Mouse (Mus musculus) CH12.LX (cell line): ENCODE measurements around the gene Gltpd2. TPM values are rescaled to one million over a fixed set of nuclear protein-coding genes. Genes with fewer than 3 reads are reported as not detected.

Experiments
- DNase-seq: peaks from one replicate; pipeline ENCODE4 v3.0.0-alpha.2; 2013; ENCODE audit errors: extremely low read depth
- H3K27ac ChIP-seq: 2 replicates; pipeline ENCODE4 v1.5.1; 2012; ENCODE audit warnings: low read depth, mild to moderate bottlenecking, control low read depth, moderate library complexity; ENCODE audit not compliant: insufficient read depth
- H3K27me3 ChIP-seq: replicated peaks from 2 replicates; pipeline ENCODE3; 2012; ENCODE audit warnings: inconsistent platforms
- H3K36me3 ChIP-seq, 2 experiments: replicated peaks in 1 of 2; 2 replicates each; pipeline versions ENCODE3 to v1.6.1; 2012; ENCODE audit warnings: inconsistent platforms in 1 of 2, low read length in 1 of 2, mild to moderate bottlenecking in 1 of 2, mixed read lengths in 1 of 2, moderate library complexity in 1 of 2; ENCODE audit not compliant: control insufficient read depth in 1 of 2, insufficient read depth in 1 of 2
- H3K4me1 ChIP-seq, 2 experiments: 2 replicates each; pipeline ENCODE4 v1.6.1; 2012; ENCODE audit warnings: inconsistent platforms in 1 of 2, moderate library complexity in 1 of 2; ENCODE audit not compliant: insufficient read depth in 2 of 2, control insufficient read depth in 1 of 2
- H3K4me2 ChIP-seq: 2 replicates; pipeline ENCODE4 v1.6.1; 2012; ENCODE audit warnings: low read depth, mild to moderate bottlenecking, control low read depth; ENCODE audit not compliant: poor library complexity, insufficient read depth, severe bottlenecking
- H3K4me3 ChIP-seq, 3 experiments: fragments of 150-350 bp in 1 of 3; sonication (generic) in 1 of 3; replicated peaks in 1 of 3; 2 replicates each; pipeline versions ENCODE3 to v1.5.1; 2011 to 2012; ENCODE audit warnings: low read depth in 2 of 3, low read length in 2 of 3, mild to moderate bottlenecking in 2 of 3, moderate library complexity in 2 of 3, control low read depth in 1 of 3, improper control_type of control experiment in 1 of 3, inconsistent platforms in 1 of 3, mixed read lengths in 1 of 3; ENCODE audit not compliant: poor library complexity in 1 of 3
- H3K79me2 ChIP-seq: replicated peaks from 2 replicates; pipeline ENCODE4 v1.6.1; 2012; ENCODE audit warnings: mild to moderate bottlenecking, moderate library complexity; ENCODE audit not compliant: control insufficient read depth, poor library complexity, insufficient read depth, severe bottlenecking; ENCODE audit errors: extremely low read depth
- H3K9ac ChIP-seq: 2 replicates; pipeline ENCODE4 v1.6.1; 2012; ENCODE audit warnings: low read depth, mild to moderate bottlenecking, control low read depth, moderate library complexity; ENCODE audit not compliant: insufficient read depth
- H3K9me3 ChIP-seq: replicated peaks from 2 replicates; pipeline ENCODE3; 2012; ENCODE audit warnings: low read length, inconsistent platforms, mixed read lengths
- BHLHE40 ChIP-seq: IDR thresholded peaks from 2 replicates; pipeline ENCODE4 v1.6.1; 2011; ENCODE audit warnings: mild to moderate bottlenecking, low read depth, low read length, improper control_type of control experiment
- CHD1 ChIP-seq: IDR thresholded peaks from 2 replicates; pipeline ENCODE4 v1.6.1; 2012; ENCODE audit warnings: low read depth, low read length, improper control_type of control experiment, inconsistent platforms
- CHD2 ChIP-seq: IDR thresholded peaks from 2 replicates; pipeline ENCODE4 v1.6.1; 2011; ENCODE audit warnings: low read length, improper control_type of control experiment
- CTCF ChIP-seq, 2 experiments: IDR thresholded peaks in 1 of 2; conservative IDR thresholded peaks in 1 of 2; 2 replicates each; pipeline ENCODE4 v1.5.1; 2011 to 2012; ENCODE audit warnings: low read depth in 2 of 2, low read length in 2 of 2, improper control_type of control experiment in 1 of 2, inconsistent platforms in 1 of 2, mild to moderate bottlenecking in 1 of 2, moderate library complexity in 1 of 2
- E2F4 ChIP-seq: IDR thresholded peaks from 2 replicates; pipeline ENCODE4 v1.6.1; 2011; ENCODE audit warnings: low read depth, low read length, improper control_type of control experiment; ENCODE audit not compliant: insufficient replicate concordance
- ELF1 ChIP-seq: IDR thresholded peaks from 2 replicates; pipeline ENCODE4 v1.6.1; 2014; ENCODE audit warnings: low read depth, mild to moderate bottlenecking, inconsistent platforms, low read length, improper control_type of control experiment
- ETS1 ChIP-seq: conservative IDR thresholded peaks from 2 replicates; pipeline ENCODE4 v1.6.1; 2012; ENCODE audit warnings: low read depth, mild to moderate bottlenecking, inconsistent platforms, low read length, improper control_type of control experiment, moderate library complexity
- GABPA ChIP-seq: IDR thresholded peaks from 2 replicates; pipeline ENCODE4 v1.6.1; 2012; ENCODE audit warnings: low read depth, low read length, improper control_type of control experiment, inconsistent platforms; ENCODE audit not compliant: insufficient replicate concordance
- JUN ChIP-seq: IDR thresholded peaks from 2 replicates; pipeline ENCODE4 v1.6.1; 2011; ENCODE audit warnings: low read depth, mild to moderate bottlenecking, low read length, improper control_type of control experiment, moderate library complexity; ENCODE audit not compliant: insufficient read depth
- JUND ChIP-seq: conservative IDR thresholded peaks from 2 replicates; pipeline ENCODE4 v1.6.1; 2011; ENCODE audit warnings: low read depth, low read length, improper control_type of control experiment
- KAT2A ChIP-seq: IDR thresholded peaks from 2 replicates; pipeline ENCODE4 v1.6.1; 2012; ENCODE audit warnings: low read length, improper control_type of control experiment, inconsistent platforms; ENCODE audit not compliant: insufficient replicate concordance
- MAFK ChIP-seq: IDR thresholded peaks from 2 replicates; pipeline ENCODE4 v1.6.1; 2011; ENCODE audit warnings: low read length, improper control_type of control experiment; ENCODE audit not compliant: insufficient replicate concordance
- MAX ChIP-seq: IDR thresholded peaks from 2 replicates; pipeline ENCODE4 v1.6.1; 2011; ENCODE audit warnings: low read length, improper control_type of control experiment
- MAZ ChIP-seq: IDR thresholded peaks from 2 replicates; pipeline ENCODE4 v1.6.1; 2012; ENCODE audit warnings: low read depth, mild to moderate bottlenecking, inconsistent platforms, low read length, improper control_type of control experiment, moderate library complexity
- MEF2A ChIP-seq: IDR thresholded peaks from 2 replicates; pipeline ENCODE4 v1.6.1; 2014; ENCODE audit warnings: low read depth, mild to moderate bottlenecking, inconsistent platforms, low read length, improper control_type of control experiment, borderline replicate concordance
- MXI1 ChIP-seq: IDR thresholded peaks from 2 replicates; pipeline ENCODE4 v1.6.1; 2011; ENCODE audit warnings: mild to moderate bottlenecking, low read depth, low read length, improper control_type of control experiment
- MYC ChIP-seq: IDR thresholded peaks from 2 replicates; pipeline ENCODE4 v1.6.1; 2011; ENCODE audit warnings: low read depth, mild to moderate bottlenecking, improper control_type of control experiment, low read length
- NELFE ChIP-seq: IDR thresholded peaks from 2 replicates; pipeline ENCODE4 v1.6.1; 2011; ENCODE audit warnings: low read depth, low read length, improper control_type of control experiment
- NRF1 ChIP-seq: IDR thresholded peaks from 2 replicates; pipeline ENCODE4 v1.6.1; 2014; ENCODE audit warnings: low read depth, mild to moderate bottlenecking, inconsistent platforms, low read length, improper control_type of control experiment, moderate library complexity
- PAX5 ChIP-seq: IDR thresholded peaks from 2 replicates; pipeline ENCODE4 v1.6.1; 2012; ENCODE audit warnings: low read length, inconsistent platforms, mixed read lengths
- POLR2A ChIP-seq: IDR thresholded peaks from 2 replicates; pipeline ENCODE4 v1.6.1; 2011; ENCODE audit warnings: low read depth, mild to moderate bottlenecking, improper control_type of control experiment, low read length
- POLR2AphosphoS2 ChIP-seq: IDR thresholded peaks from 2 replicates; pipeline ENCODE4 v1.6.1; 2011; ENCODE audit warnings: low read depth, low read length, improper control_type of control experiment
- RCOR1 ChIP-seq: conservative IDR thresholded peaks from 2 replicates; pipeline ENCODE4 v1.6.1; 2012; ENCODE audit warnings: low read depth, mild to moderate bottlenecking, inconsistent platforms, low read length, improper control_type of control experiment
- TBP ChIP-seq: conservative IDR thresholded peaks from 2 replicates; pipeline ENCODE4 v1.6.1; 2011; ENCODE audit warnings: low read depth, low read length, improper control_type of control experiment
- TCF12 ChIP-seq: IDR thresholded peaks from 2 replicates; pipeline ENCODE4 v1.6.1; 2014; ENCODE audit warnings: low read depth, mild to moderate bottlenecking, inconsistent platforms, low read length, improper control_type of control experiment
- UBTF ChIP-seq: IDR thresholded peaks from 2 replicates; pipeline ENCODE4 v1.6.1; 2012; ENCODE audit warnings: low read depth, mild to moderate bottlenecking, inconsistent platforms, low read length, improper control_type of control experiment, moderate library complexity
- USF1 ChIP-seq: IDR thresholded peaks from 2 replicates; pipeline ENCODE4 v1.6.1; 2014; ENCODE audit warnings: low read depth, mild to moderate bottlenecking, inconsistent platforms, low read length, improper control_type of control experiment
- USF2 ChIP-seq: conservative IDR thresholded peaks from 2 replicates; pipeline ENCODE4 v1.6.1; 2011; ENCODE audit warnings: low read depth, low read length, improper control_type of control experiment
- ZC3H11A ChIP-seq: IDR thresholded peaks from 2 replicates; pipeline ENCODE4 v1.6.1; 2012; ENCODE audit warnings: low read depth, mild to moderate bottlenecking, inconsistent platforms, low read length, improper control_type of control experiment
- ZKSCAN1 ChIP-seq: IDR thresholded peaks from 2 replicates; pipeline ENCODE4 v1.6.1; 2012; ENCODE audit warnings: low read depth, inconsistent platforms, low read length, improper control_type of control experiment, borderline replicate concordance
- dilution Hi-C: fragments of 300-500 bp; cut with MboI; formaldehyde crosslinking; loops from 2 replicates; pipeline ENCODE4 v1.14.3; 2020; ENCODE audit warnings: low sequenced_read_pairs; ENCODE audit not compliant: extremely low pct_unique_long_range_greater_than_20kb, extremely low pct_ligation_motif_present
- in situ Hi-C: fragments of 300-500 bp; cut with MboI; formaldehyde crosslinking; loops from 3 replicates; pipeline ENCODE4 v1.14.3; 2019; ENCODE audit warnings: low sequenced_read_pairs, low pct_ligation_motif_present, low pct_unique_long_range_greater_than_20kb, mixed read lengths
- polyA plus RNA-seq: library from polyadenylated mRNA; unstranded; fragments of >175 nt; gene quantifications from 2 replicates; pipeline ENCODE4 v1.2.1, GENCODE M21; 2012; ENCODE audit warnings: low read depth; ENCODE audit not compliant: insufficient read length
- total RNA-seq, 2 experiments: library from RNA; depleted of rRNA; stranded (reverse); fragments of 300-350 nt in 1 of 2; fragments of >200 nt in 1 of 2; gene quantifications; 2 replicates each; pipeline ENCODE4 v1.2.3; 2012 to 2014

Gene Gltpd2
- total and polyA plus RNA-seq, 3 experiments, result 0.19 TPM; not detected in 2

GRCm38 (mm10) chr11:70512709-70513342 is 6.2 kb upstream of the Gltpd2 start (continued):
- TF ChIP-seq CHD2 (peak; percentile 77), POLR2AphosphoS2 (no peak), TBP (no peak), UBTF (no peak), JUND (peak; percentile 41; the same call in 1 of the 2 replicates), ZKSCAN1 (no peak), PAX5 (no peak), MEF2A (peak; percentile 87; the same call in 1 of the 2 replicates), BHLHE40 (peak; percentile 60), MYC (peak; percentile 62; the same call in 1 of the 2 replicates), USF2 (no peak), ETS1 (peak; percentile 85), MAX (peak; percentile 61; the same call in 1 of the 2 replicates), ELF1 (0 out of 2 replicates have a peak, but pooled peaks have one; percentile 36), USF1 (no peak), ZC3H11A (no peak), RCOR1 (peak; percentile 78; the same call in 1 of the 2 replicates), NELFE (0 out of 2 replicates have a peak, but pooled peaks have one; percentile 5)

GRCm38 (mm10) chr11:70513520-70513919 is 5.5 kb upstream of the Gltpd2 start:
- H3K36me3 ChIP-seq, result no peaks in the 10 kb centered on the region
- no peaks in the 10 kb centered on the region for H3K79me2 ChIP-seq
- H3K27ac ChIP-seq, result peak overlapping the region; percentile 79
- in situ Hi-C loops (no loop called here), dilution Hi-C loops (no loop called here)
- no peaks in the 10 kb centered on the region for H3K9me3 ChIP-seq
- peaks cover 20 to 62% of the 10 kb centered on the region in 2 experiments for H3K4me1 ChIP-seq
- peak overlapping the region; percentile 70 for H3K4me2 ChIP-seq
- H3K4me3 ChIP-seq, result peak overlapping the region; percentile 4 to 22 (median 22)
- TF ChIP-seq NRF1, result 0 out of 2 replicates have a peak, but pooled peaks have one; percentile 10
- 0 out of 2 replicates have a peak, but pooled peaks have one; percentile 29 for TF ChIP-seq MXI1
- TF ChIP-seq JUN, result no peak
- TF ChIP-seq MYC, result 0 out of 2 replicates have a peak, but pooled peaks have one; percentile 44
- peak; percentile 70 for TF ChIP-seq BHLHE40
- peak; percentile 89 for TF ChIP-seq ETS1
- no peak for TF ChIP-seq TCF12
- TF ChIP-seq KAT2A, result no peak
- peak; percentile 50; the same call in 1 of the 2 replicates for TF ChIP-seq MAX
- TF ChIP-seq GABPA, result no peak
- TF ChIP-seq E2F4, result no peak
- peak in 1 of 2 experiments; percentile 39; a peak in 2 of 4 replicates for TF ChIP-seq CTCF (conservative IDR thresholded peaks at IDR 0.05 in 1 of 2, IDR thresholded peaks at IDR 0.05 in 1 of 2; ENCODE audit: low read depth in 2 of 2, low read length in 2 of 2)
- peak; percentile 46; the same call in 1 of the 2 replicates for TF ChIP-seq POLR2A
- TF ChIP-seq JUND, result no peak
- TF ChIP-seq CHD1, result 0 out of 2 replicates have a peak, but pooled peaks have one; percentile 2
- TF ChIP-seq MAFK, result no peak; the same call in 1 of the 2 replicates
- TF ChIP-seq MAZ, result no peak
- no peak for TF ChIP-seq ZC3H11A
- H3K27me3 ChIP-seq, result no peaks in the 10 kb centered on the region
- H3K9ac ChIP-seq, result peak overlapping the region; percentile 56
- peak; percentile 85 for DNase-seq
